Mouse (Mus musculus): ENCODE results near the gene Pidd1.

Gene Pidd1

DNA sequence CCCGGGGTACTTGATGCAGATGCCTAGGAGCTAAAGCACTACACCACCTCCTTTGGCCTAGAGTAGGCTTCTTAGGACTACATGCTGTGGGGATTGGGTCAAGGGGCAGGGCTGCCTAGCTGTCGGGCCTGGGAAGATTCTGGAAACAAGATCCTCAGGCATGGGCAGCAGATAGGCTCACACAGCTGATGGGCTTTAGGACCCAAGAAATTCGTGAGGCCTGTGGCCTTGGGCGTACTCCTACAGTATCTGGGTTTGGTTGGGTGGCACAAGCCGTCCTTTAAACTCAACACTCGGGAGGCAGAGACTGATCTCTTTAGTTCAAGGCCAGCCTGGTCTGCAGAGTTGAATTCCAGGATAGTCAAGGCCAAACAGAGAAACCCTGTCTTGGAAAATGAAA is 28.4 kb upstream of the Pidd1 start:
- DNase-seq, result no peak

DNA sequence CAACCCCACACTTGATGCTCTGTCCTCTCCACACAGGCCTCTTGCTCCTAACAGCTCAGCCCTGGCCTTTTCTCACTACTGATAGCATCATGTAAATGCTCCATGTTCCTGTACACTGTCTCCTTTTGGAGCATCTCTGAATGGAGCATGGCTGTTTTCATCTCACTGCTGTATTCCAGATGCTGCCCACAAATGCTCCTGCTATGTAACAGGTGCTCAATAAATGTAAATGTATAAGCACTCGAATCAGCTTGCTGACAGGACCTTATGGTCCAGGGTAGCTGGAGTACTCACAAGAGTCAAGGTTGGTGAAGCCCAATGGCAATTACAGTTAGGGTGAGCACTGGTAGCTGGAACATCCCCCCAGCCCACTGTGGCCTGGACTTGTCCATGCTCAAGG is 27.4 kb upstream of the Pidd1 start:
- DNase-seq, result no peak

DNA sequence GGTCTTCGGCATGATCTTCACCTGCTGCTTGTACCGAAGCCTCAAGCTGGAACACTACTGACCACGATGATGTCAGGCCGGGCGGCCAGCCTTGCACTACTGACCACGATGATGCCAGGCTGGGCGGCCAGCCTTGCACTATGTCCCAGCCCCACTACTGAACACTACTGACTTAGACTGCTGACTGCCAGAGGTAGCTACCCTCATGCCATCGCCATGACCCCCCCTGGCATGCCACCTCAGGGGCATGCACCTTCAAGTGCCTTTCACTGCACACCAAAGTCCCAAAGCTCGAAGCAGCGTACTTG is 26.8 kb upstream of the Pidd1 start:
- DNase-seq, result no peak

DNA sequence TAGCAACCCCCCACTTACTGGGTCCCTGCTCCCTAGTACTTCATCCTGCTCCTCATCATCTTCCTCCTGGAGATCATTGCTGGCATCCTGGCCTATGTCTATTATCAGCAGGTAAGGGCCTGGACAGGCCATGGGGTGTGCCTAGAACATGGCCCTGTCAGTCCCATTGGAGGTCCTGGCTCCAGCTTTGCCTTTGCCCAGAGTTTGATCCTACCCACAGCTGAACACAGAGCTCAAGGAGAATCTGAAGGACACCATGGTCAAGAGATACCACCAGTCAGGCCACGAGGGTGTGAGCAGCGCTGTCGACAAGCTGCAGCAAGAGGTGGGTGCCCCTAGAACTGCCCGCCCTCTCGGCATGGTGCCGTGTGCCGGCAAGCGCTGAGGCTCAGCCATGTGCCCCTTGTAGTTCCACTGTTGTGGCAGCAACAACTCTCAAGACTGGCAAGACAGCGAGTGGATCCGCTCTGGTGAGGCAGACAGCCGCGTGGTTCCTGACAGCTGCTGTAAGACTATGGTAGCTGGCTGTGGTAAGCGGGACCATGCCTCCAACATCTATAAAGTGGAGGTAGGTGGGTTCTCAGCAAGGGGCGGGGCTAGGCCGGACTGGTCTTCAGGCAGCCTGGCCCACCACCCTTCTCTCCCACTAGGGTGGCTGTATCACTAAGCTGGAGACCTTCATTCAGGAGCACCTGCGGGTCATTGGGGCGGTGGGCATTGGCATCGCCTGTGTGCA is 26.2 kb upstream of the Pidd1 start:
- no peak for DNase-seq

DNA sequence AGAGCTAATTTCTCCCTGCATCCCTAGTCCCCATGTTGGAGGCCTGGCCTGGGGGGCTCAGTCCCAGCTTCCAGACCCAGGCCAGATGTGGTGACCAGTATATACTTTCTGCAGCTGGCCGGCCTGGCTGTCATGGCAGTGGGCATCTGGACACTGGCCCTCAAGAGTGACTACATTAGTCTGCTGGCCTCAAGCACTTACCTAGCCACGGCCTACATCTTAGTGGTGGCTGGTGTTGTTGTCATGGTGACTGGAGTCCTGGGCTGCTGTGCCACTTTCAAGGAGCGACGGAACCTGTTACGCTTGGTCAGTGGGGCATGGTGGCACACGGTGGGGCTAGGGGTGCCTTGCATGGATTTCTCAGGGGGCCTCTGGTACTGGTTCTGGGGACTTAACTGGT is 25.5 kb upstream of the Pidd1 start:
- DNase-seq, result no peak

DNA sequence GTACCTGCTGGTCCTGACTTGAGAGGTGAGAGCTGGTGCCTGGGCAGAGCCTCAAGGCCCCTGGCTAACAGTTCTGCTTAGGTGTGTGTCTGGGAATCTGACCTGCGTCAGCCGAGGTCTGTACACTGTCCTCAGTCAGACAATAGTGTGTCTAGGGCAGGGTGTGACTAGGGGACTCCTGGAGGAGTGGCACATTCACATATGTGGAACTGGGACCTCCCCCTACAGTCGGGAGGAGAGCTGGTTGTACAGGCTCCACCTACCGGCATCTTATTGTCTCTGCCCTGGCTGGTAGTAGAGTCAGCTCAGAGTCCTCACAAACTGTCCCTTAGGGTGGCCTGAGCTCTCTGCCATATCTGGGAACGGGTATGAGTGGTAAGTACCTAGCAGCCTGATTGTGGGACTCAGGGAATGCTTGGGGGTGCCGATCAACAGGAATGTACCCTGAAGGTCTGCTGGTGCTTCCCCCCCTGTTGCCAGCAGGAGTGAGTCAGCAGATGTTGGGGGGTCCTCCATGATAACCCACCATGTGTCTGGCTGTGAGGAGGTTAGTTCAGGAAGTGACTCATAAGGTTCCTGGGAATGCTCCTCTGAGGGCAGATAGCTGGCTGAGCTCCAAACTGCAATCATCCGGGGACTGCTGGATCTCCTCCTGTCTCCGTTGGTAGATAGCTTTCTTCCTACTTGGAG is 24.8 kb upstream of the Pidd1 start:
- no peak for DNase-seq

DNA sequence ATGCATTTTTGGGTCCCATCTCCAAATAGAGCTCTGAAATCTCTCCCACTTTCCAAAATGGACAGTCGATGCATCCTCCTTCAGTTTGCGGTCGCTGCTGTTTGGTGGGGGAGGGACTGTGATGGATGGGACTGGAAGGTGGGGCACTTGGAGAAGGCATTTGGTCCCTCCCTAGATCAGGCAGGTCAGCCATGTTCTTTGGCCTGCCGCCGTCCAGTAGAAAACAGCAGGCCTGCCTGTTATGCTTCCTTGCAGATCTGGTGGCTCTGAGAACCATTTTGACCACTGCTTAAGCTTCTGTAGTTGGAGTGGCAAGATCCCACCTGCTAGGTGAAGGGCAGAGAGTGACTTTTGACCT is 24.3 kb upstream of the Pidd1 start:
- no peak for DNase-seq

DNA sequence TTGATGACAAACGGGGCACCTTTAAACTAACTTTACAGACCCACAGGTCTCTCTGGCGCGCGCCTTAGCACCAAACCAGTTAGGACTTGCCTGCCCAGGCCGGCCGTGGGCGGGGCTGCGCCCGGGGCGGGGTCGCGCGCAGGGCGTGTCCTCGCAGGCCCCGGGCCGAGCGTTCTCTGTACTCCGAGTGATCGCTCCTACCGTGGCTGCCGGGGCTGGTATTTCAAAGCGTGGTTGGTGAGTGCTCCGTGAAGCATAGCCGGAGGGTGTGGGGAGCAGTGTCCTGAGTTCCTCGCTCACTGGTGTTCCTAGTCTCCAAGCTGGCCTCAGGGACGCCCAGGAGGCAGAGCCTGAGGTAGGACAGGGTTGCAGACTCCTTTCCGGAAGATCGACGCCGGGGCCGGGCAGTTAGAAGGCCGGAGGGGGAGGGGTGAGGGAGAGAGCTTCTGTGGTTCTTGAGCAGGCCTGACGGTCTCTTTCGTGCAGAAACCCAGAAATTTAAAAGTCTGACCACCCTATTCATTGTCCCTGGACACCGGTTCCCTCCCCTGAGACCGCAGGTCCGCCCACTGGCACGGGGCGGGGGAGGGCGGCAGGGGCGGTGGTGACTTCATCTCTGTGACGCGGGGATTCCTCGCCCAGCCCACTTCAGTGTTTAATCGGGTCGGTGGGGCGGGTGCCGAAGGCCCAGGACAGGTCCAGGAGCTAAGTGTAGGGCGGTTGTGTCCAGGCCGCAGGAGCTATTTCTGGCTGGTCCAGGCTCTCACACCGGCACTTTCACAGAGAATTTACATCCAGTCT is 23.6 kb upstream of the Pidd1 start, which contains the start of gene Cd151:
Gene Cd151 (plus strand): TSS at position 163 of the 801 bp plus-strand sequence.
- peak; percentile 71 for DNase-seq

DNA sequence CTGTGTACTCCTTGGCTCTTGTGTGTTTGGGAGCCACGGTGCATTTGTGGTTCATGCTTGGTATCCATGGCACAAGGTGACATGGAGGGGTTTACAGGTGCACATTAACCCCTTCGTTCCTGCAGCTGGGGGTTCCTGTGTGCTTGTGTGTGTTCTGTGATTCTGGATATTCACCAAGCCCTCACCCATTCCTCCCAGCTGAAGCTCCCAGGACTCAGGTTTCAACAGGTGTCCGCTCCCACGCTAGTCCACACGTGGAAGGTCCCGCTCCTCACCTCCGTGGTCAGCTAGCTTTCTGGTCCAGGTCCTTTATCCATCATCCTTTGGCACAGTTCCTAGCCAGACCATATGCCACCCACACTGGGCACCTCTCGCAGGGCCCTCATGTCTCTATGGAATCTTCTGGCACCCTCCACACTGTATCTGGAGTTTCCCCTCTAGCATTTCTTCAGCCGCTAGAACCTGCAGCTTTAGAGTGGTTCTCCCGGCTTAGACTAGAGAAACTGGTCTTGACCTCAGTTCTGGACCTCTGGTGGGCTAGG is 22.9 kb upstream of the Pidd1 start:
- no peak for DNase-seq

DNA sequence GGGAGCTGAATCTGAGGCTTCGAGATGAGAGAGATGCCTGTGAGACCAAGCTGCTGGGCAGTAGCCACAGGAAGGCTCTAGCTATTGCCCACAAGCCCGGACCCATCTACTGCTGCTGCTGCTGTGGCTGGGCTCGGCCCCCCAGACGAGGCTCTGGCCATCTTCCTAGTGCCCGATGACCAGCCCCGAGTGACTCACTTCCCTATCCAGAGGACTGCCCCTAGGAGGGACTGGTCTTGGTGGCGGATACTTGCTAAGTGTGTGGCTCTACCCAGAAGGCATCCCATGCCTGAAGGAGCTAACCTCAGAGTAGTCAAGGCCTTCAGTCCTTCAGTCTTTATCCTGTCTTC is 22.2 kb upstream of the Pidd1 start:
- DNase-seq, result no peak

DNA sequence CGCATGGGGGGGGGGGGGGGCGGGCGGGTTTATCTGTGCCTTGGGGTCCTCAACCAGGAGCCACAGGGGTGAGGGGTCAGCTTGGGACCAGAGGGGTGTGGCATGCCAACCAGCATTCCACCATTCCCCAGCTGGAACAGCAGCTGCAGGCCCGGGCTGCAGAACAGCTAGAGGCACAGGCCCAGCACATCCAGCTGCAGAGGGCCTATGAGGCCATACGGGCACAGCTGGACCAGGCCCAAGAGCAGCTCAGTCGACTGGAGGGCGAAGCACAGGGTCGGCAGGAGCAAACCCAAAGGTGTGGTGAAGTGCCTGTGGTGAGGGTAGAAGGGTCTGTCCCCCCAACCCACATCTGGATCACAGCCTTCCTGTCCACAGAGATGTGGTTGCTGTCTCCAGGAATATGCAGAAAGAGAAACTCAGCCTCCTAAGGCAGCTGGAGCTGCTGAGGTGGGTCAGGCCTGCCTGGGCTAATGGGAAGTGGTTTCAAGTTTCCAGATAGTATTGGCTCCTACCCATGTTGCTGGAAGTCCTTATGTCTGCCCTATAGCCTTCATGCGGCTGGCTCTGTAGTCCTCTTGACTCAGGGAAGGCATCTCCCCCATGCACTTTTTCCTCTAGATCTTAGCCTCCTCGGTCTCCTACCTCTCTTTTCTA is 21.7 kb upstream of the Pidd1 start:
- DNase-seq, result no peak

DNA sequence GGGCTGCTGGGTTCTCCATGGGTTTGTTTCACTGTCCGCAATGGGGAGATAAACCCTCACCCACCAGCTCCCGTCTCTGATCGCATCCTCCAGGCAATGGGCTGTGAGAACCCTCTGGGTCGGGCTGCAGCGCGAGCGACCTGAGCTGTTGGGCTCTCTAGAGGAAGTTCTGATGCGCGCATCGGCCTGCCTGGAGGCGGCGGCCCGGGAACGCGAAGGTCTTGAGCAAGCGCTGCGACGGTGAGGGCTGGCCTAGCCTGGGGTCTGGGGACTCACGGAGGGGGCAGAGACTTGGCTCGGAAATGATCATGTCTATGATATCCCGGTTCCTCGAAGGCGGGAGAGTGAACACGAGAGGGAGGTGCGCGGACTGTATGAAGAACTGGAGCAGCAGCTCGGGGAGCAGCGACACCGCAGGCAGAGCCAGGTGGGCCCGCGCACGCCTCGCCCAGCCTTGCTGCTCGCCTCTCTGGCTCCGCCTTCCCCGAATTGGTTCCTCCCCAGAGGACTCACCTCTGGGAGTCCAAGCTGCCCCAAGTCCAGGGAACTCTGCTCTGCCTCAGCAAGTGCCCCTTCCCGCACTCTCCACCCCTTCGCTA is 20.9 kb upstream of the Pidd1 start:
- no peak for DNase-seq

DNA sequence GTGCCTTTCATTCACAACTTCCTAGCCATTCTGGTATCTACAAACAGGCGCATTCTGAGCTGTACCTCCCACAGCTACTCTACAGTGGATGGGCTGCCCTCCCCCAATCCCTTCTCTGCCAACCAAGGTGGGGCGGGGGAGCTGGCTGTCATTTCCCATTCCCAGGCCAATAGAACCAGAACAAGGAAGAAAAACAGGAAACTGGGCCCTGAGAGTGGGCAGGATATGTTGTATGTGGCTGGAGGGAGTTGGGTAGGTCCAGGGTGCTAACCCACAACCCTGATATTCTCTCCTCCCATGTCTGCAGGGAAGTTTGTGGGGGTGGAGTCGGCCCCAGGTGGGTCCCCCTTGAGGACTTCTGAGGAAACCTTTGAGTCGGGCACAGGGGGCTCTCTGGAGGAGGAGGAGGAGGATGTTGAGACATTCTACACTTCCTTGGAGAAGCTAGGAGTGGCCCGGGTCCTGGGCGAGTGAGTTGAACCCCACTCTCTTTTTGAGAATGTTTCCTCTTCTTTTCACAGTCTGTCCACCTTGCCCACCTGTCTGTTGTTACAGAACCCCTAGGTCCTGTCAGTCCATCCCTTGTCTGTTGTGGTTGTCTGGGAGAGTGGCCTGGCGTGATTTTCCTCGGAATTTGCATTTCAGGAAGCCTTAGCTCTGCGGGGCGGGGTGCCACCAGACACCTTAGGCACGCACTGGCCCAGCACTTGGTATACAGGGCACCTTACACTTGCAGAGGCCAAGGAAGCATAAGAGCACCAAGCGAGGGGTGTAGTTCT is 20.2 kb upstream of the Pidd1 start:
- DNase-seq, result no peak

DNA sequence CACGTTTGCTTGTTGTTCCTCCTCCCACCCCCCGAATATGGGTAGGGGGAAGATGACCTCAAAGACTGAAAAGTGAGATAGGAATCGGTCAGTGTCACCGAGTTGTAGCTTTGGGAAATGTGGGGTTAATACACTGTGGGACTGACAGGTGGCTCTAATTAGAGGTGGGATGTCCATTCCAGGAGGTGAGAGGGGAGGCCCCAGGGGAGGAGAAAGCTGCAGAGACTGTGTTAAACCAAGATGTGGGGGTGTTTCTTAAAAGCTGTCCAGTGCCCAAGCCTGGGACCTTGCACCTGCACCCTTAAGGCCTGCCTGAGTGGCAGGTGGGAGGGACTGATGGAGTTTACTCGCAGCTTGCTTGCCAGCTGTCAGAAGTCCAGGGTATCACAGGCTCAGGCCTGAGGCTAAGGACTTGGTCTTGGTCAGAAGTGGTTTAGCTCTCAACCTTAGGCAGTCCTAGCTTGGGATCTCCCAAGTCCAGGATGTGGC is 18.6 kb upstream of the Pidd1 start:
- no peak for DNase-seq

DNA sequence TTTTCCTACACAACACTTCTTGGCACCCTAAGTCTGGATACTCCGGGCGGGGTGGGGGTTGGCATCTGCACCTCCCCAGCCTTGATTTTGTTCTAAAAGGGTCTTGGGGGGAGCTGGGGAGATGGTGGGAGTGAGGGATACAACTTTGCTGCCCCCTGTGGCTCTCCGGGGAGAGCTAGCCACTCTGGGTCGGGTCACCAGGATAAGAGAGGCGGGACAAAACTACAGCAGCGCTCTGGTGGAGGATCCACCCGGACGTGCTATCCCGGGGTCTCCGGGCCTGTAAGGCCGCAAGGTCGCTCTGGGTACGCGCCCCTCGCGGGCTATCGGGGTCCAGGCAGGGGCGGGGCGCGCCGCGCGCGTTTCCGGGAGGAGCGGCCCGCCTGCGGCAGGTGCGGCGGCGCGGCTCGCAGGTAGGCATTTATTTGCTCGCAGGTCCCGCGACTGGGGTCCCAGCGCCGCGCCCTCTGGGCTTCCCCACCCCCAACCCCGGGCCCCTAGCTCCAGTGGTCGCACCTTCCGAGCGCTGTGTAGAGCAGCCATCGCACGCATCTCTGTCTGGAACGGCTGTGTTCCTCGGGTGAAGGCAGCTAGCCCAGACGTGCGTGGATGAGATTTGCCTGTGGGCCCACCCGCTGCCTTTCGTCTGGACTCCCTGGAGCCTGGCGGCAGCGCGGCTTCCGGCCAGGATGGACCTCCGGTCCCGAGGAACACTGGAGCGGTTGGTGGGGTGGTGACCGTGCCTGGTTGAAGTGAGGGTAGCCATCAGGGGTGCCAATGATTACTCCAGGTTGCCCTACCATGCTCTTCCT is 17.9 kb upstream of the Pidd1 start:
- no peak for DNase-seq

DNA sequence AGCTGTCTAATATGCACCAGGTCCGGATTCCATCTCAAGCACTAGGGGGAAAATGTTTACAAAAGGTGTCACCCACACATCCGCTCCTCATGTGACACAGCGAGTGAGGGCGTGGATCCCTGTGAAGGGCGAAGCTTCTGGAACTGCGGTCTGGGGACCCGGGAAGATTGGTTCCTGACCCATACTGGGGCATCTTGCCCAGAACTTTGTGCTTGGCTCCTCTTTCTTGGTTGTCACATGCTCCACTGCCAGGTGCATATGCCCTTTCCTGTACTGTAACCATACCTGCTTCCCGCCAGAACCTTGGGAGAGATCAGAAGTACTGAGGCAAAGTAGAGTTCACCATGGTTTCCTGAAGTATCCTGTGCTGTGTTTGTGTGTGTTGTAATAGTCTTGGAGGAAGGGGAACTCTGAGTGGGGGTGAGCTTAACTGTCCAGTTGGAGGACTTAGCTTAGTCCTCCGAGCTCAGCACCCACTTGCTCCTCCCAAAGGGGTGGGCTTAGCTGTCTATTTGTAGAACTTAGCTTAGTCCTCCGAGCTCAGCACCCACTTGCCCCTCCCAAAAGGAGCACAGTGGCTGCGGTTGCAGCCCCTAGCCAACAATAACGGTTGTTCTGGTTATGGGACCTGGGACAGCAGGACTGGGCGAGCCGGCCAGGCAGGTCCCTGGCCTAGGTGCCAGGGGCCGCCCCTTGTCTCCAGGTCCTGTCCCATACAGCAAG is 16.7 kb upstream of the Pidd1 start, which contains the start of gene Cracr2b:
Gene Cracr2b (plus strand): TSS at position 704 of the 723 bp plus-strand sequence.
- no peak for DNase-seq

DNA sequence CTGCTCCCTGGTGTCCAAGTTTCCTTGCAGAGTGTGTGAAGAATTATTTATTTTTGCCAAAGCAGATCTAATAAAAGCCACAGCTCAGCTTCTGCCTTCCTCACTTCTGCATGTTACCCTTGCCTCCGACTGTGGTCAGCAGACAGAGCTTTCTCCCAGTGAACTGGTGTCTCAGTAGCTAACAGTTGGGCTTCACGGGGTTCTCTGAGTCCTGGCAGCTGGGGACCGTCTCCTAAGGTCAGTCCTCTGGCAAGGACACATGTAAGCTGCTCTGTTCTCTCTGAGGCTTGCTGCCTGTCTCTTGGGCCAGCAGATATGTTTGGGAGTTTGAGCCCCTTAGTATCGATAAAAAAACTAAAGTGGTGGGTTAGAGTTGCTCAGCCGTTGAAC is 16.2 kb upstream of the Pidd1 start:
- DNase-seq, result no peak

DNA sequence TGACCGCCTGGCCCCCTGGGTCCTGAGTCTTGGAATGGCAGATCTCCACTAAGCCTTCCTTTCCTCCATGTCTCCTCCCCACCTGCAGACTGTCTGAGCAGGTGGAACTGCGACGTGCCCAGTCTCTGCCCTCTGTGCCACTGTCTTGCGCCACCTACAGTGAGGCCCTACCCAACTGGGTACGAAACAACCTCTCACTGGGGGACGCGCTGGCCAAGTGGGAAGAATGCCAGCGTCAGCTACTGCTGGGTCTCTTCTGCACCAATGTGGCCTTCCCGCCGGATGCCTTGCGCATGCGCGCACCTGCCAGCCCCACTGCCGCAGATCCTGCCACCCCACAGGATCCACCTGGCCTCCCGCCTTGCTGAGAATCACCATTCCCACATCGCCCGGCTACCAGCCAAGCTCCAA is 15.5 kb upstream of the Pidd1 start:
- no peak for DNase-seq

DNA sequence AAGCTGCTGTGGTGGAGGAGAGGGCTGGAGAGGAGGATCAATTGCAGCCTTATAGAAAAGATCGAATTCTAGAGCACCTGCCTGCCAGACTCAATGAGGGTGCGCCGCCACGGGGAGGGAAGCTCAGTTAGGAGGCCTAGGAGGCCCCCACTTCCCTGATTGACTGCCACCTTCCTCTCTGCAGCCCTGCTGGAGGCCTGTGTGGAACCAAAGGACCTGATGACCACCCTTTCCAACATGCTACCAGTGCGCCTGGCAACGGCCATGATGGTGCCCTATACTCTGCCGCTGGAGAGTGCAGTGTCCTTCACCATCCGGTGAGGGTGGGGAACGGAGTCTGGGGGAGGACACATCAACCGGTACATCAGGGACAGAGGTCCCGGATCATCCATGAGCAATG is 14.8 kb upstream of the Pidd1 start:
- DNase-seq, result no peak

DNA sequence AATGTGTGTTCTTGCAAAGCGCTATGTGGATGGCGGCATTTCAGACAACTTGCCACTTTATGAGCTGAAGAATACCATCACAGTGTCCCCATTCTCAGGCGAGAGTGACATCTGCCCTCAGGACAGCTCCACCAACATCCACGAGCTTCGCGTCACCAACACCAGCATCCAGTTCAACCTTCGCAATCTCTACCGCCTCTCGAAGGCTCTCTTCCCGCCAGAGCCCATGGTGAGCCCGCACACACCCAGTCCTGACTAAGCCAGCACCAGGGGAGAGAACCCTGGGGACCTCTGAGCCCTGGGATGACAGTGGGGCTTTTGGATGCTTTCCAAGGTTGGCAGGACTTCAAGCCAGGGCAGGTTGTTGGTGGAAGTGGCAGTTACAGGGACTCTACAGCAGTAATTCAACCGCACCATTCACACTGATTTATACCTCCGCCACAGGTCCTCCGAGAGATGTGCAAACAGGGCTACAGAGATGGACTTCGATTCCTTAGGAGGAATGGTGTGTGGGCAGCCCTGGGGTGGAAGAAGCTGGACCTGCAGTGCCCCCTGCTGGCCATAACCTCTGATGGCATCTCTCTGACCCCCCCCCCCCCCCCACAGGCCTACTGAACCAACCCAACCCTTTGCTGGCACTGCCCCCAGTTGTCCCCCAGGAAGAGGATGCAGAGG is 14.3 kb upstream of the Pidd1 start:
- DNase-seq, result no peak
